Mouse (Mus musculus): ENCODE results near the gene A730049H05Rik. TPM values are rescaled to one million over a fixed set of nuclear protein-coding genes. Genes with fewer than 3 reads are reported as not detected.
A peak's percentile ranks its signal among the peaks of the same experiment; 100 is the strongest.

Gene A730049H05Rik
- polyA plus RNA-seq (2012; rRNA removed): 2.1 and 2.6 TPM in 2 replicates

DNA sequence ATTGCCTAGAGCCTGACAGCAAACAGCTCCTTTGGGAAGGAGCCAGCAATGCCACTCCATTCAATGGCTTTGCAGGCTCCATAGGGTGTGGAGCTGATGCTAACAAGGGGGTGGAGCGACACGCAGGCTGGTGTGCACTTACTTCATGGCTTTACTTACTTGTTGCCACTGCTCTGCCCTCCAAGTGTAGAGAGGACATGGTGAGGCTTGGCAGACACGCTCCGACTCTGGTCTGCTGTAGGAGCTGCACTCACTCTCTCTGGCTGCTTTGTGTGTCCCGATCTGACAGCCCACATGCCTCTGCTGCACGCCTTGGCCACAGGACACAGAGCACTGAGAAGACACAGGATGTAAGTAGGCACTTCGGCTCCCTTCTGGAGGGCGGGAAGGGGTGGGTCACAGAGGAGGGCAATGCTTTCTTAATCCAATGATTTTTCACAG lies at the start of gene A730049H05Rik:
Gene A730049H05Rik, plus strand, starts transcription at position 168 of the 441 bp plus-strand sequence.
- WGBS: 26% methylated on average over 8 of the region's 8 CpGs
- Histone ChIP-seq H3K36me3 (ENCODE audit: control insufficient read depth, insufficient read depth, low read length) (no peaks in the 10 kb centered on the region; the same call in 1 of the 2 replicates), H3K27ac (ENCODE audit: insufficient read depth, low read depth, low read length) (peak within 1 kb of the TSS; percentile 43), H3K4me3 (ENCODE audit: insufficient read depth, low read depth, low read length) (peak within 1 kb of the TSS; percentile 20), H3K4me1 (ENCODE audit: control insufficient read depth, insufficient read depth, low read length) (peaks cover 31% of the 10 kb centered on the region), H3K27me3 (replicated peaks; ENCODE audit: control insufficient read depth, insufficient read depth, low read length) (no peaks in the 10 kb centered on the region)
- TF ChIP-seq POLR2A (IDR thresholded peaks at IDR 0.05; ENCODE audit: low read depth, low read length): peak; percentile 33
- no peak for TF ChIP-seq CTCF (conservative IDR thresholded peaks at IDR 0.05; ENCODE audit: insufficient read depth, insufficient read length, low read depth, low read length)
- peak; percentile 51 for DNase-seq

DNA sequence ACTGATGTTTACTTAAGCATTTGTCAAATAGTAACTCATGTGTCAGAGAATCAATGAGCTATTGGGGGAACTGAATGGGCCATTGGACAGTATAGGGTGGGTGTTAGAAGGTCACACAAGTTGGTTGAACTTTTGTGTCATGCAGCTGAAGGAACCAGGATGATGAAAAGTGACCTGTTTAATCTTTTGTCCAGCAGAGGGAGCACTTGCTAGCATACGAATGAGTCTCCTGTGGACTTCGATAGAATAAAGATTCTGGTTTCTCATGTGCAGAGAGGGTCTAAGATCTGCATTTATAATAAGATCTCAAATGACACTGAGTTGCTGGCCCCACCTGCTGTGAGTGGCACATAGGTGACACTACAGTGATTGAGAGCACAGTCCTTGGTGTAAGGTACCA lies 39.9 kb upstream of the A730049H05Rik start:
- Histone ChIP-seq H3K4me1 (ENCODE audit: control insufficient read depth, insufficient read depth, low read length) (no peaks in the 10 kb centered on the region; the same call in 1 of the 2 replicates), H3K36me3 (ENCODE audit: control insufficient read depth, insufficient read depth, low read length) (peaks cover 3% of the 10 kb centered on the region), H3K27ac (ENCODE audit: insufficient read depth, low read depth, low read length) (no peak overlapping the region), H3K27me3 (replicated peaks; ENCODE audit: control insufficient read depth, insufficient read depth, low read length) (no peaks in the 10 kb centered on the region), H3K4me3 (ENCODE audit: insufficient read depth, low read depth, low read length) (no peak overlapping the region)
- 0 out of 2 replicates have a peak, but pooled peaks have one; percentile 27 for TF ChIP-seq CTCF (conservative IDR thresholded peaks at IDR 0.05; ENCODE audit: insufficient read depth, insufficient read length, low read depth, low read length)
- no peak for TF ChIP-seq POLR2A (IDR thresholded peaks at IDR 0.05; ENCODE audit: low read depth, low read length)
- DNase-seq: peak; percentile 51
- WGBS: 9% methylated on average over 2 of the region's 2 CpGs

DNA sequence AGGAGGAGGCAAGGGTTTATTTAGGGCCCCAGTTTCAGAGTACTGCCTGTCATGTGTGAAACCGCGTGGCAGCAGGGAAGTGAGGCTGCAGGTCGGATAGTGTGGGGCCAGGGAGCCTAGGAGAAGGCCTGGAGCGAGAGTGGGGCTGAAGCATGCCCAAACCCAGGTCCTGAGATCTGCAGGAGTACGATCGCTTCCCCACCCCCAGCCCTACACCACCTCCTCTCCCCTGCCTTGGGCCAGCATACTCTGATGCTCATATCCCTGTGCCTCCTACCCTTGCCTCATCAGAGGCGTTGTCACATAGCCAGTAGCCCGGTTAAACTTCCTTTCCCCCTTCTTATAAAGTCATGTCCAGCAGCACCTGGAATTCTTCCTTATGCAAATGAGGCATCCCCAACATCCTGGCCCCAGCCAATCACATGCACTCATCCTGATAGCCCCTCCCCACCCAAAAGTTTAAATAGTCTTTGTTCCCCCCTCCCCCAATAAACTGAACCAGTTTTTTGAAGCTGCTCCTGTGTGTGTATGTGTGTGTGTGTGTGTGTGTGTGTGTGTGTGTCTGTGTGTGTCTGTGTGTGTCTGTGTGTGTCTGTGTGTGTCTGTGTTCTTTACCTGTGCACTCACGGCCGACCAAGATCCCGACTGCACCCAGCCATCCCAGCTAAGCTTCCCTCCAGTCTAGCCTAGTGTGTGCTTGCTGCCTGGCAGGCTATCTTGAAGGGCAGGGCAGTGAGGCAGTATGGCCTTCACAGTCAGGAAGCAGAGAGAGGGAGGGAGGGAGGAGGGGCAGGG lies 36.9 kb upstream of the A730049H05Rik start:
- no peaks in the 10 kb centered on the region; the same call in 1 of the 2 replicates for H3K36me3 ChIP-seq (ENCODE audit: control insufficient read depth, insufficient read depth, low read length)
- no peak for TF ChIP-seq POLR2A (IDR thresholded peaks at IDR 0.05; ENCODE audit: low read depth, low read length)
- no peak for TF ChIP-seq CTCF (conservative IDR thresholded peaks at IDR 0.05; ENCODE audit: insufficient read depth, insufficient read length, low read depth, low read length)
- H3K4me1 ChIP-seq (ENCODE audit: control insufficient read depth, insufficient read depth, low read length): no peaks in the 10 kb centered on the region; the same call in 1 of the 2 replicates
- no peak overlapping the region for H3K27ac ChIP-seq (ENCODE audit: insufficient read depth, low read depth, low read length)
- 76% methylated on average over 11 of the region's 11 CpGs for WGBS
- no peaks in the 10 kb centered on the region for H3K27me3 ChIP-seq (replicated peaks; ENCODE audit: control insufficient read depth, insufficient read depth, low read length)
- H3K4me3 ChIP-seq (ENCODE audit: insufficient read depth, low read depth, low read length): no peak overlapping the region
- no peak for DNase-seq

DNA sequence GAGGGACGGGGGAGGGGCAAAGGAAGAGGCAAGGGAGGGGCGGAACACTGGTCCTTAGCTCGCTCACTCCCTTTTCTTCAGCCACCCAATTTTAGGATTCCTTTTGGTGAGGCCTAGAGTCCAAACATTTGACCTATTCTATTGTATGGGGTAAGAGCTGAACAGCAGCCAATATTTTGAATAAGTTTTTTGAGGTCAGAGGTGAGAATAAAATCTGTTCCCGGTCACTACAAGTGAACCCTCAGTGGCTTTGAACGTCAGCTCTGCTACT lies 36.4 kb upstream of the A730049H05Rik start:
- Histone ChIP-seq H3K27me3 (replicated peaks; ENCODE audit: control insufficient read depth, insufficient read depth, low read length) (no peaks in the 10 kb centered on the region), H3K27ac (ENCODE audit: insufficient read depth, low read depth, low read length) (no peak overlapping the region), H3K36me3 (ENCODE audit: control insufficient read depth, insufficient read depth, low read length) (no peaks in the 10 kb centered on the region), H3K4me1 (ENCODE audit: control insufficient read depth, insufficient read depth, low read length) (no peaks in the 10 kb centered on the region; the same call in 1 of the 2 replicates), H3K4me3 (ENCODE audit: insufficient read depth, low read depth, low read length) (no peak overlapping the region)
- TF ChIP-seq POLR2A (IDR thresholded peaks at IDR 0.05; ENCODE audit: low read depth, low read length) (no peak), CTCF (conservative IDR thresholded peaks at IDR 0.05; ENCODE audit: insufficient read depth, insufficient read length, low read depth, low read length) (no peak)
- WGBS: 27% methylated on average over 5 of the region's 5 CpGs
- peak; percentile 32 for DNase-seq

DNA sequence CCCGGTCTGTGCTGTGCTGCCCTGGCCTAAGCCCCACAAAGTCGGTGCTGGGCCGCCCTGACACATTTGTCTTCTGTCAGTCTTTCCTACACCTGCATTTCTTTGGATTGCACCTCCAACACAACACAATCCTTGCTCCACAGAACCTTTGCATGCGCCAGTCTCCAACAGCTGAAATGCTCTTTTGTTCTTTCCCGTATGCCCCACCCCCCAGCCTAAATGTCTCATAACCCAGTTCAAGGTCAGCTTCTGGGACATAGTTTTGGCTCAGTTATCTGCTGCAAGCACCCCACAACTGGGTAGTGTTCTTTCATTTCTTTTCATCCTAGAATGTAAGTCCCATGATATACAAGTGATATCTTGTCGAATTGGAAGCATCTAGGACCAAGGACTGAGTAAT lies 34.8 kb upstream of the A730049H05Rik start:
- 87% methylated on average over 6 of the region's 6 CpGs for WGBS
- Histone ChIP-seq H3K36me3 (ENCODE audit: control insufficient read depth, insufficient read depth, low read length) (no peaks in the 10 kb centered on the region), H3K4me1 (ENCODE audit: control insufficient read depth, insufficient read depth, low read length) (no peaks in the 10 kb centered on the region; the same call in 1 of the 2 replicates), H3K4me3 (ENCODE audit: insufficient read depth, low read depth, low read length) (no peak overlapping the region), H3K27me3 (replicated peaks; ENCODE audit: control insufficient read depth, insufficient read depth, low read length) (no peaks in the 10 kb centered on the region), H3K27ac (ENCODE audit: insufficient read depth, low read depth, low read length) (no peak overlapping the region)
- no peak for TF ChIP-seq POLR2A (IDR thresholded peaks at IDR 0.05; ENCODE audit: low read depth, low read length)
- TF ChIP-seq CTCF (conservative IDR thresholded peaks at IDR 0.05; ENCODE audit: insufficient read depth, insufficient read length, low read depth, low read length): no peak
- no peak for DNase-seq

DNA sequence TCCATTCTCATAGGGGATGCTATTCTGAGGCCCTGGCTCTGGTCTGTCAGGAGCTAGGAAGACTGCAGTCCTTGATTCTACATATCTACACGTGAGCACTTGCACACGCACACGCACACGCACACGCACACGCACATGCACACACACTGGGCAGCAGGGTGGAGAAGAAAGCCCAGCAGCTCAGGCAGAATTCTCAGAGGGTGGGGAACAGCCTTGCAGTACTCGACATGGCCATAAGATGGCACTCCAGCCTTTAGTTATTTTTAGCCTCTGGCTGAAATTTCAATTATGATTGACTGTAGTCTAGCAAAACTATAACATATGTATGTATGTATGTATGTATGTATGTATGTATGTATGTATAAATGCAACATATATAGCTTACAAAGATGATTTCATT lies 31.5 kb upstream of the A730049H05Rik start:
- no peak overlapping the region for H3K4me3 ChIP-seq (ENCODE audit: insufficient read depth, low read depth, low read length)
- 33% methylated on average over 7 of the region's 7 CpGs for WGBS
- no peak overlapping the region for H3K27ac ChIP-seq (ENCODE audit: insufficient read depth, low read depth, low read length)
- TF ChIP-seq CTCF (conservative IDR thresholded peaks at IDR 0.05; ENCODE audit: insufficient read depth, insufficient read length, low read depth, low read length) (peak; percentile 73), POLR2A (IDR thresholded peaks at IDR 0.05; ENCODE audit: low read depth, low read length) (no peak)
- H3K27me3 ChIP-seq (replicated peaks; ENCODE audit: control insufficient read depth, insufficient read depth, low read length): no peaks in the 10 kb centered on the region
- peak; percentile 43 for DNase-seq
- H3K4me1 ChIP-seq (ENCODE audit: control insufficient read depth, insufficient read depth, low read length): peaks cover 6% of the 10 kb centered on the region; the same call in 1 of the 2 replicates
- no peaks in the 10 kb centered on the region for H3K36me3 ChIP-seq (ENCODE audit: control insufficient read depth, insufficient read depth, low read length)

DNA sequence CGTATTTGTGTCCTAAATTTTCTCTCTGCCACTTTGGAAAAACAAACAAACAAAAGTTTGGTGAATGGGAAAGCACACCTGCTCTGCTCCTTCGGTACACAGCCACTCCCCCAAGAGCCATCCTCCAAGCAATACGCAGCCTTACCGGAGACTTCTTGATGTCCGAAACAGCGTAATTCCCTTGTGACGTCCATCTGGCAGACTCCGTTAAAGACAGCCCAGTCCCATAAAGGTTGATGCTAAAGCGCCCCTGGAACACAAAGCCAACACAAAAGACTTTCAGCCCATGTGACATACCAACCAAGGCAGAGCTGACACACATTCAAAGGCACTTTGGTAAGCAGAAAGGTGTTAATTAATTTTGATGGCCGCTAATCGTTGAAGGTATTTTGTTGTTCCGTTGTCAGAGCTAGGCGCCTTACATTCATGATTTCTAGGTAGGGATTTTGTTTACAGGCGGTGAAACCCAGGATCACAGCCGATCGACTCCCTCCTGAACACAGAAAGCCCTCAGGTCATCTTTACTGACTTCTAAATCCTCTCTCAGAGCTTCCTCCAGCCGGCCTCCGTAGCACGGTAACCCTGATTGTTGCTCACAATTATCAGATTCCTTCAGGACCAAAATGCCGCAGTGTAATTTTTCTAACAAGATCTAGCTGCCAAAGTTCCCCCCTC lies 29.4 kb upstream of the A730049H05Rik start:
- no peak overlapping the region for H3K4me3 ChIP-seq (ENCODE audit: insufficient read depth, low read depth, low read length)

More for the DNA sequence above, 29.4 kb upstream of the A730049H05Rik start:
- WGBS: 40% methylated on average over 20 of the region's 20 CpGs
- Histone ChIP-seq H3K27me3 (replicated peaks; ENCODE audit: control insufficient read depth, insufficient read depth, low read length) (no peaks in the 10 kb centered on the region), H3K27ac (ENCODE audit: insufficient read depth, low read depth, low read length) (no peak overlapping the region), H3K36me3 (ENCODE audit: control insufficient read depth, insufficient read depth, low read length) (no peaks in the 10 kb centered on the region; the same call in 1 of the 2 replicates), H3K4me1 (ENCODE audit: control insufficient read depth, insufficient read depth, low read length) (peaks cover 6% of the 10 kb centered on the region; the same call in 1 of the 2 replicates)
- TF ChIP-seq CTCF (conservative IDR thresholded peaks at IDR 0.05; ENCODE audit: insufficient read depth, insufficient read length, low read depth, low read length) (no peak), POLR2A (IDR thresholded peaks at IDR 0.05; ENCODE audit: low read depth, low read length) (no peak)
- DNase-seq: no peak

Measured in kidney, adult 2 months (tissue).